Mouse (Mus musculus) gastrocnemius, adult 18-20 months (tissue): ENCODE measurements around the gene Rhox2e. TPM values are rescaled to one million over a fixed set of nuclear protein-coding genes. Genes with fewer than 3 reads are reported as not detected.
"Not testable (repeated sequence)": the region's sequence is repeated elsewhere in the genome, so short reads cannot be mapped to it uniquely, and the experiment has no call there.

Experiments
- DNase-seq: peaks from one replicate; pipeline ENCODE4 v3.0.0; 2021; ENCODE audit warnings: low spot score
- long read RNA-seq, 2 experiments: library from polyadenylated mRNA; stranded (forward); transcript quantifications; one replicate each; pipeline ENCODE4 v2.0.0; 2021
- total RNA-seq, 2 experiments: library from RNA; stranded (reverse); gene quantifications; 2 replicates each; pipeline ENCODE4 v1.2.3; 2021

The Rhox2e gene
- not detected for total RNA-seq
- long read RNA-seq, experiment 1: 0 reads
- long read RNA-seq, experiment 2: 0 reads

DNA sequence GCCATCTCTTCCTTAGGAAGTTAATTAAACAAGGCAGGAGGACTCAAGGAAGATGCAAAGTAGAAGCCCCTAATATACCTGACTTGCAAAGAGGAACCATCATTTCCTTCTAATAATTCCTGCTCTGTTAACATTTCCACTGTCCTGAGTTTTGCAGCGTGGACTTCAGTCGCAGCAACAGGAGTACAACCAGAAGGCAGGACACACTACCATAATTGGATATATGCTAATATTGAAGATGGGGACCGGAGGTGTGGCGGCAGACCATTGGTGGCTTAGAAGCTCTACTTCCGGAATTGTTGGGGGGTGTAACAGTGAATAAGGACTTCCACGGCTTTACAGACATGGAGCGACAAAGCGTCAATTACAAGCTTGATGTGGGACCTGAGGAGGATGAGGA lies at the start of gene Rhox2e:
TSS of gene Rhox2e (plus strand) at position 301 of the 400 bp plus-strand sequence.
- DNase-seq: not testable (repeated sequence)

DNA sequence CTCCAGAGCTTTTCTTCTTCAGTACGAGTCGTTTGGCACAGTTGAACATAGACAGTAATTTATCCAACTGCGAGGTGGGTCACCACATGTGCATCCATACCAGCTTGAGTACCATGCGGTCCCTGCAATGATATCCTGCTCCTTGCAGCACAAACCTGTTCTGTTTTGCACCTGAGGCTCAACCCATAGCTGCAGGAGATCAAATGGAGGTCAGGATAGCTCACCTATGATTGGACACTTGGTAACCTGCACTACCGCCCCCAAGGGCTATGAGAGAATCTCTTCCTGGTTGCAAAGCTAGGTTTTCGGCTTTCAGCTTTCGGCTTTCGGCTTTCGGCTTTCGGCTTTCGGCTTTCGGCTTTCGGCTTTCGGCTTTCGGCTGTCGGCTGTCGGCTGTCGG lies 16.2 kb upstream of the Rhox2e start, which contains the start of gene Rhox4d:
TSS of gene Rhox4d (plus strand) at position 301 of the 400 bp plus-strand sequence.
- DNase-seq: not testable (repeated sequence)

DNA sequence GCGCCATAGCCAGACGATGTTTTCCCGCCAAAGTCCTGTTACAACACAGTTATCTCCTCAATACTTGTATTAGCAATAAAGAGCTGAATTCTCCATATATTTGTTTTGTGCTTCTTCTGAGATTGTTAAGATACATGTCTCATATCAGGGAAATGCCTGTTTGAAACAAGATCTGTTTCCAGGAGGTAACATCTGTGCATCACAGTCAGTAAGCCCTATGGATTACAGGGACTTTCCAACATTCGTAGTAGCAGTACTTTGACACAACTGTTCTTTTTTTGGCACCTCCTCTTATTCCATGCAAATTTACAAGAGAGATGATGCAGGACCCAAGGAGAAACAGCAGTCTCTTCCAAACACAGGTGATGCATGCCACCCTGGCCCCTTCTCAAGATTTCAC lies 11.5 kb downstream of the Rhox2e start, which contains the start of gene Rhox3e:
TSS of gene Rhox3e (plus strand) at position 301 of the 400 bp plus-strand sequence.
- DNase-seq: not testable (repeated sequence)

DNA sequence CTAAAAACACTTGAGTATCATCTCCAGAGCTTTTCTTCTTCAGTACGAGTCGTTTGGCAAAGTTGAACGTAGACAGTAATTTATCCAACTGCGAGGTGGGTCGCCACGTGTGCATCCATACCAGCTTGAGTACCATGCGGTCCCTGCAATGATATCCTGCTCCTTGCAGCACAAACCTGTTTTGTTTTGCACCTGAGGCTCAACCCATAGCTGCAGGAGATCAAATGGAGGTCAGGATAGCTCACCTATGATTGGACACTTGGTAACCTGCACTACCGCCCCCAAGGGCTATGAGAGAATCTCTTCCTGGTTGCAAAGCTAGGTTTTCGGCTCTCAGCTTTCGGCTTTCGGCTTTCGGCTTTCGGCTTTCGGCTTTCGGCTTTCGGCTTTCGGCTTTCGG lies 26.9 kb downstream of the Rhox2e start, which contains the start of gene Rhox4e:
TSS of gene Rhox4e (plus strand) at position 301 of the 400 bp plus-strand sequence.
- not testable (repeated sequence) for DNase-seq

DNA sequence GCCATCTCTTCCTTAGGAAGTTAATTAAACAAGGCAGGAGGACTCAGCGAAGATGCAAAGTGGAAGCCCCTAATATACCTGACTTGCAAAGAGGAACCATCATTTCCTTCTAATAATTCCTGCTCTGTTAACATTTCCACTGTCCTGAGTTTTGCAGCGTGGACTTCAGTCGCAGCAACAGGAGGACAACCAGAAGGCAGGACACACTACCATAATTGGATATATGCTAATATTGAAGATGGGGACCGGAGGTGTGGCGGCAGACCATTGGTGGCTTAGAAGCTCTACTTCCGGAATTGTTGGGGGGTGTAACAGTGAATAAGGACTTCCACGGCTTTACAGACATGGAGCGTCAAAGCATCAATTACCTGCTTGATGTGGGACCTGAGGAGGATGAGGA lies 40.9 kb downstream of the Rhox2e start, which contains the start of gene Rhox2f:
TSS of gene Rhox2f (plus strand) at position 301 of the 400 bp plus-strand sequence.
- not testable (repeated sequence) for DNase-seq

DNA sequence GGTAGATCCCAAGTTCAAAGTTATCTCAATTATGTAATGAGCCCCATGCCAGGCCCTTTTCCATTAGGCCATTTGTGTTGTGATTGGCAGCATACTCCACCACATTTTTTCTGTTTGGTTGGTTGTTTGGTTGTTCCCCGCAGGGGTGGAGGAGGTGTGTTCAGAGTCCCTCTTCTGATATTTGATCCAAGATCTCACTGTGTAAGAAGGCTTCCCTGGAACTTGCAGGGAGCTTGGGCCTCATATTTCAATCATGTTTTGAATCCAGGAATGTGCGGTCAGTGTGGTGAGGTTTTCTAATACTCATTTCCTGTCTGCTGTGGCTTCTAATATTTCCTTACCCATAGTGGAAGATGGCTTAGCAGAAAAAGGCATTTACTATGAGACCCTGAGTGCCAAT lies 42.4 kb downstream of the Rhox2e start:
- DNase-seq: not testable (repeated sequence)

DNA sequence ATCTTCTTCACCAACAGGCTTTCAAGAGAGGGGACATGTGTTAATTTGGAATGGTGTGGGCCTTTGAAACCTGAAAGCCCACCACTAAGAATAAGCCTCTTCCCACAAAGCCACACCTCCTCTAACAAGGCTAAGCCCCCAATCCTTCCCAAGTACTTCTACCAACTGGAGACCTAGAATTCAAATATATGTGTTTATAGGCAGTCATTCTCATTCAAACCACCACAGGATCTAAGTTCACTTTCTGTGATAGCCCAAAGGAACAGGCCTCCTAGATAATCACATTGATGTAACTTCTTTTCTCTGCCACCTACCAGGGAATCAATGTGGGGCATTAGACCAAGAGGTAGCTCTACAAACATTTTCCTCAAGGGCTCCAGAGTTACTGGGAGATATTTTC lies 50.4 kb downstream of the Rhox2e start, which contains the start of gene Rhox3f:
TSS of gene Rhox3f (plus strand) at position 301 of the 400 bp plus-strand sequence.
- not testable (repeated sequence) for DNase-seq

Other genes starting within 250 kb of the Rhox2e start
- gene Rhox3a2, start 150.4 kb upstream of the Rhox2e start, total RNA-seq: not detected
- gene Rhox4a2, start 139.6 kb upstream of the Rhox2e start, total RNA-seq: not detected
- not detected for gene Rhox2b, start 118.4 kb upstream of the Rhox2e start, total RNA-seq
- gene Rhox4b, start 98.0 kb upstream of the Rhox2e start, total RNA-seq: not detected
- not detected for gene Rhox2c, start 76.8 kb upstream of the Rhox2e start, total RNA-seq
- gene Rhox3c, start 71.9 kb upstream of the Rhox2e start, total RNA-seq: not detected
- not detected for gene Rhox4c, start 50.1 kb upstream of the Rhox2e start, total RNA-seq
- gene Rhox2d, start 37.0 kb upstream of the Rhox2e start, total RNA-seq: not detected
- gene Rhox4d, start 16.1 kb upstream of the Rhox2e start, total RNA-seq: not detected
- not detected for gene Rhox3e, start 11.6 kb downstream of the Rhox2e start, total RNA-seq
- not detected for gene Rhox4e, start 27.0 kb downstream of the Rhox2e start, total RNA-seq
- gene Rhox2f, start 41.0 kb downstream of the Rhox2e start, total RNA-seq: not detected
- gene Rhox3f, start 50.5 kb downstream of the Rhox2e start, total RNA-seq: not detected
- not detected for gene Rhox4f, start 77.3 kb downstream of the Rhox2e start, total RNA-seq
- gene Rhox3g, start 98.2 kb downstream of the Rhox2e start, total RNA-seq: not detected
- gene Rhox2g, start 113.0 kb downstream of the Rhox2e start, total RNA-seq: not detected
- not detected for gene Rhox4g, start 120.9 kb downstream of the Rhox2e start, total RNA-seq
- not detected for gene Rhox3h, start 138.3 kb downstream of the Rhox2e start, total RNA-seq
- not detected for gene Rhox2h, start 142.8 kb downstream of the Rhox2e start, total RNA-seq